Mouse (Mus musculus): Measurements from ENCODE around the gene Slc17a1.

DNA sequence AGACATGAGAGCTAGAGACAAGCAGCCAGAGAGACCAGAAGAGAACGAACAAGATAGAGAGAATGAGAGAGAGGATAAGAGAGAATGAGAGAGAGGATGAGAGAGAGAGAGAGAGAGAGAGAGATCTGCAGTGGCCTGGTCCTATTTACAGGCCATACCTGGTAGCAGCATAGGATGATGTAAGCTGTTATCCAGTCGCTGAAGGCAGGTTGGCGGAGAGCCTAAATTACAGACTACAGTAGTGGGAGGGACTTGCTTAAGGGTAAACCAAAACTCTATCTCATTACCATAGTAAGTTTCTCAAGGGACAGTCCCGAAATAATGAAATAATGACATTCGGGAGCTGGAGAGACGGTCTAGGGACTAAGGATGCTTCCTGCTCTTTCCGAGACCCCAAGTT, at the start of gene Slc17a1:
- TF ChIP-seq CTCF (conservative IDR thresholded peaks at IDR 0.05; ENCODE audit: low read length): no peak
- TF ChIP-seq POU5F1 (IDR thresholded peaks at IDR 0.05; ENCODE audit: borderline replicate concordance, low read length): no peak
- no peak for TF ChIP-seq NANOG (IDR thresholded peaks at IDR 0.05; ENCODE audit: borderline replicate concordance, low read length)

All from E14TG2a.4 (cell line).